Mouse (Mus musculus): ENCODE data around the gene Hvcn1.
A peak's percentile ranks its signal among the peaks of the same experiment; 100 is the strongest.

Gene Hvcn1

DNA sequence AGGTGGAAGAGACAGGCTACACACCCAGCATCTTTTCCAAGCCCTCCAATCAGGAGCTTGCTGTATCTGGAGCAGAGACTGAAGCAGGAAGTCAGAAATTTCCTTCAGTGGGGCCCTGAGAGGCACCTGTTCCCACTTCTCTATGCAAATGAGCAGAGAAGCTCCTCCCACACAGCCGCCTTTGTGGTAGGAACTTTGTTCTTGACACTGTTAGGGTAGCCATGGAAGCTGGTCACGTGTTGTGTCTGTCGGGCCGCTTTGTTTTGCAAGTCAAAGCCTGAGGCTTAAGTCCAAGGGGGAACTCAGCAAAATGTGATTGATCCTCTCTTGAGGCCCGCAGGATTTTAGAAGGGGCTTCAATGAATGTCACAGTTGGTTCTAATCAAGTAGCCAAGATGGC is 68.2 kb downstream of the Hvcn1 start:
- DNase-seq = peak; percentile 75

DNA sequence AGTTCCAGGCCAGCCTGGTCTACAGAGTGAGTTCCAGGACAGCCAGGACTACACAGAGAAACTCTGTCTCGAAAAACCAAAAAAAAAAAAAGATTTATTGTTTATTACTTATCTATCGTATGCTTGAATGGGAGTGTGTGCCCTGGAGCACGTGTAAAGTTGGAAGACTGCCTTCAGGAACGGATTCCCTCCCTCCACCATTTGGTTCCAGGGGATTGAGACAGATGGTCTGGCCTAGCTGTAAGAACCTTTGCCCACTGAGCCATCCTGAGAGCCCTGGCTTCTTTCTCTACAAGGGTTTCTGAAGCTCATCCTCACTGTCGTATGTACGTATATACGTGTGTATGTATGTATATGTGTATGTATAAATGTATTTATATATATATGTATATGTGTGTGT is 72.3 kb downstream of the Hvcn1 start:
- DNase-seq = no peak

DNA sequence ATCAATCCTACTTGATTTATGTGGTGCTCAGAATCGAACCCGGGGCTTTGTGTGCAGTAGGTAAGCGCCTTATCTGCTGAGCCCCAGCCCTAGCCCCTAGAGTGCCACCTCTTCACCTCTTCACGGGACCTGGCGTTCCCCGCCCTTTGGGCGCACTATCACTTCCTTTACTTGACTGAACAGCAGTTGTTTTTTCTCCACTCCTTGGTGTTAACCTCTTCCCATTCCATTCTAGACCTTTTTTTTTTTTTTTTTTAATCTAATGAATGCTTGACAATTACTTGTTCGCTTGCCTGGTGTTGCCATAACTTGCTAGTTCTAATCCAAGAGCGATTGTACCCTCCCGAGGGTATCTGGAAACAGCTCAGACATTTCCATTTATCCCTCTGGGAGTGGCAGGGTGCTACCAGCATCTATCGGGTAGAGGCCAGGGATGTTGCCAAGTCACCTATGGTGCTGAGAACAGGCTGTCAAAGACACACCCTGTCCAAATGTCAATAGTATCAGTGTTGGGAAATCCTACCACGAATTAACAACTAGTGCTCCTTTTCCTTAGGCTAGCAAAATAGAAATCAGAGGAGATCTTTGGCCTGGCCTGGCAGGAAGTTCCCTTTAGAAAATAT is 73.3 kb downstream of the Hvcn1 start:
- DNase-seq = no peak

DNA sequence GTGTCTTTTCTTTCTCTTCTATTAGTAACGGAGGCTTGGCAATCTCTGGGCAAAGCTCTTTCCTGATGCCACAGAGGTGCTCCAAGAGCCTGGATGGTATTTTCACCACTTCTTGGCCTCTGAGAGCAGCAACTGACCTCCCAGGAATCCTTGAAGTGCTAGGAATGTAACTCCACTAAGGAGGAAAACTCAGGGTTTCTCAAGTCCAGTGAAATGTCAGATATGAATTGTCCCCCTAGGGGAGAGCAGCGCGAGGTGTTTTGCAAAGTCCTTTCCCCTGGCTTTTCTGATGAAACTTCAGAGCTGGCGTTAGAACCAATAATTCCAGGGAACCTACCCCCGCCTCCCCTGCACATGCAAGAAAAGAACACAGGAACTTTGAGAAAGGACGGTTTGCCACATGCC is 73.8 kb downstream of the Hvcn1 start:
- DNase-seq = no peak

GRCm38 (mm10) chr5:122280827-122281462 is 74.3 kb downstream of the Hvcn1 start:
- DNase-seq = peak; percentile 87

GRCm38 (mm10) chr5:122283828-122284182 is 77.2 kb downstream of the Hvcn1 start:
- no peak for DNase-seq

GRCm38 (mm10) chr5:122284183-122285028 is 77.8 kb downstream of the Hvcn1 start, which contains the start of gene Pptc7:
Gene Pptc7 (plus strand): TSS chr5:122284365.
- DNase-seq = peak; percentile 90

- DNase-seq = peak; percentile 57
Observed at GRCm38 (mm10) chr5:122285029-122285766, 78.6 kb downstream of the Hvcn1 start.

DNA sequence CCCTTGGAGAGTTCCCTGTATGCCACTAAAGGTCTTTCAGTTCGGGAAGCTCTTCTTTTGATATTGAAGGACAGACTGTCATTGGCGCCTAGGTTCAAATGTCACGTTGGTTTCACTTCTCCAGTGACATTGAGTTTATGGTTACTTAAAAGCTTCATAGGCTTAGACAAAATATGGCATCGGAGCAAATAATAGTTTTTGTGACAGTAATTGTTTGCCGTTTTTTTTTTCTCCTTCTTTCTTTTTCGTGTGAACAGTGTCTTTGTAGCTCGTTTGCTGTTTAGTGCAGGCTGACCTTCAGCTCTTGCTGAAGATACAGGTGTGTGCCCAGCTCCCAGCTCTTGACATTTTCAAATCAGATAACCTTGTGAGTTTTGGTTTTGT is 79.2 kb downstream of the Hvcn1 start:
- no peak for DNase-seq

DNA sequence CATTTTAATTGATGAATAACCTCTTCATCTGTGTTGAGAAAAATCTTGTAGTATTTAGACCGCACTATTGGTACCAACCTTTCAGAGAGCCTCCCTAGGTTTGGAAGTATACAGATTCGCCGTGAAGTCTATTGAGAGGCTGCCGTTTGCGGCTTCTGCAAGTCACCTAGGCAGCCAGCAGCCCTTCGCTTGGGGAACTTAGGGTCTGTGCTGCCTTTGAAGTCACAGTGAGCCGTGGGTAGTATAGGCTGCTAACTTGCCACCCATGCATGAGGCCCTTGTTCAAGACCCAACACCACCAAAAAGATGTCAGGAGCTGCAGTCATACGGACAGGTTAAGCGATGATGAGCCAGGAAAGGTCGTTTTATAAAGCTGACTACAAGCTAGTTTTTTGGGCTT is 79.6 kb downstream of the Hvcn1 start:
- no peak for DNase-seq

DNA sequence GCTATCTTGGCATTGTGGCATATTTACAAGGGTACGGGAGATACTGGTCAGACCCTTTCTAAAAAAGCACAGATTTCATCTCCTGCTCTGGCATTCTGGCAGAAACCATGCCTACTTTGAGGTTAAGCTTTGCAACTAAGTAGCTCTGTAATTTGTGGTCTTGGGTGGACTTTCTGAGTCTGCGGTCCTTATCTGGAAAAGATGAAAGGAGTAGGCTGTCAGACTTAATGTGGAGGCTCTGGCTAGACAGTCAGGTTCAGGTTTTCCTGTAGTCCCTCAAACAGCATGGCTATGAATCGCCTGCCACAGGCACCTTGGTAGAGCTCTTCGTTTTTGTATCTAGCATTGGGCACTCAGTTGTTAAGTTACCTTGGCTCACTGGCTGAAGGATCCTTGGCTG is 80.4 kb downstream of the Hvcn1 start:
- DNase-seq = no peak

DNA sequence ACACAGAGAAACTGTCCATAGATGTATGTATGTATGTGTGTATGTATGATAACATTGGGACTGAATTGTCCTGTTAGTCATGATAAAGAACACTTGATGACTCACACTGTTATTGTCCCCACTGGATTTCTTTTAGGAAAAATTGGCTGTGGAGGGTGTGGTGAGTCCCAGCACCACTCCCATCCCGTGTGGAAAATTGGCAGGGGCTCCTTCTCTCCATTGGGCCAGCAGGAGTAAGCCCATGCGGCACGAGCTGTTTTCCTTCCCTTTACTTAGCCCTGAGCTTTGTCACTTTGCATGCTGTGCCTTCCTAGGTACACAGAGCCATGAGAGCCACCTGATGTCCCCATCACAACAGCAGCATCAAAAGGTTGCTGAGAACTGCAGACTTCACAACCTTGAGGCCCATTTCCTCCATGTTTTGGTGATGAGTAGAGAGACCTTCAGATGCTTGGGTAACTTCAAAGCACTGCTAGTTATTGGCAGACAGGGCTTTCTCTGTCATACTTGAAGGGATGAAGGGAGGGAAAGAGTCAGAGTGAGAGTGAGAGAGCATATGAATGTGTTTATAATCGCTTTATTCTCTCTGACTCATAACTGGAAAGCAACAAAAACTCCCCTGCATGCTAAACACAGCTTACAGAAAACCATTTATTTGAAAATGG is 81.7 kb downstream of the Hvcn1 start:
- DNase-seq = no peak

DNA sequence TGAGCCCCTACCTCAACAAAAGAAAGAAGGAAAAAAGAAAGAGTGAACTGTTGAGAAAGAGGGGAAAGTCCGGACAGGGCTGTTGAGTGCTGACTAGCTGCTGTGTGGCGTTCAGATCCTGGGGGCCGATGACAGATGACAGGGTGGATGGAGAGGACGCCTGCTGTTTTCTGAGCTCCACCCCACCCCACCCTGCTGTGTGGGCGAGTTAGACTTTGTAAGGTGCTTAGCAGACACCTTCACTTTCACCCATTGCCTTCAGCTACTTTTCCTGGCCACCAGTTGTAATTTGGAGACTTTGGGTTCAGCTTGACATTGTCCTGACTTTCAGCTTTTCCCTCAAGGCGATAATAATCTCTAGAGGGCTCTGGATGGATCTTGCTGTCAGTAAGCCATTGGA is 84.5 kb downstream of the Hvcn1 start:
- no peak for DNase-seq
